Mouse (Mus musculus) heart, embryonic 16.5 days (tissue): ENCODE measurements around the gene Kat6b. TPM values are rescaled to one million over a fixed set of nuclear protein-coding genes. Genes with fewer than 3 reads are reported as not detected.
A peak's percentile ranks its signal among the peaks of the same experiment; 100 is the strongest.

Experiments used
- ATAC-seq: fragments of 200-750 bp; cut with Nextera tagmentation; replicated peaks from 2 replicates; pipeline ENCODE4 v1.8.0; 2017; ENCODE audit warnings: moderate number of reproducible peaks; ENCODE audit not compliant: insufficient read depth, low FRiP score; ENCODE audit errors: extremely low read depth
- H3K27ac ChIP-seq: fragments of 300-500 bp; sonication (generic); 2 replicates; pipeline ENCODE4 v1.5.1; 2014; ENCODE audit warnings: mild to moderate bottlenecking, low read length, control low read depth, moderate library complexity
- H3K27me3 ChIP-seq: fragments of 300-500 bp; sonication (generic); 2 replicates; pipeline ENCODE4 v1.6.1; 2014; ENCODE audit warnings: low read length, mixed read lengths; ENCODE audit not compliant: control insufficient read depth, insufficient read depth
- H3K36me3 ChIP-seq: fragments of 300-500 bp; sonication (generic); 2 replicates; pipeline ENCODE4 v1.6.1; 2014; ENCODE audit not compliant: control insufficient read depth, insufficient read depth
- H3K4me1 ChIP-seq: fragments of 300-500 bp; sonication (generic); 2 replicates; pipeline ENCODE4 v1.6.1; 2014; ENCODE audit warnings: low read length, mixed read lengths; ENCODE audit not compliant: control insufficient read depth, insufficient read depth
- H3K4me2 ChIP-seq: fragments of 300-500 bp; sonication (generic); 2 replicates; pipeline ENCODE4 v1.6.1; 2014; ENCODE audit warnings: low read depth, mild to moderate bottlenecking, control low read depth, low read length
- H3K4me3 ChIP-seq: fragments of 300-500 bp; sonication (generic); 2 replicates; pipeline ENCODE4 v1.5.1; 2014; ENCODE audit warnings: mild to moderate bottlenecking, control low read depth, low read length
- H3K9ac ChIP-seq: fragments of 300-500 bp; sonication (generic); 2 replicates; pipeline ENCODE4 v1.6.1; 2014; ENCODE audit warnings: low read length, control low read depth
- H3K9me3 ChIP-seq: fragments of 300-500 bp; sonication (generic); replicated peaks from 2 replicates; pipeline ENCODE4 v1.6.1; 2016; ENCODE audit warnings: low read length; ENCODE audit not compliant: control insufficient read depth
- WGBS: fragments of 180-500 bp; shearing (Covaris S2); extraction: QIAGEN DNeasy Blood & Tissue Kit; methylation state at CpG from one replicate; pipeline ENCODE4 v1.1.7; 2014; 5-methylcytosine and 5-hydroxymethylcytosine counted together
- polyA plus RNA-seq: library from polyadenylated mRNA; unstranded; fragments of >200 nt; fragmentation: Nextera tagmentation; extraction: Ambion mirVana; gene quantifications from 2 replicates; pipeline ENCODE4 v1.2.1, GENCODE M21; 2015

Kat6b gene
- 9.4 and 10.2 TPM in 2 replicates for polyA plus RNA-seq

- 92% methylated on average over 7 of the region's 7 CpGs for WGBS
- H3K9me3 ChIP-seq = peaks cover 3% of the 10 kb centered on the region; the same call in 1 of the 2 replicates
- no peak for ATAC-seq
- no peaks in the 10 kb centered on the region for H3K36me3 ChIP-seq
- no peak within 1 kb of the TSS for H3K9ac ChIP-seq
- H3K27ac ChIP-seq = no peak within 1 kb of the TSS
- no peak within 1 kb of the TSS for H3K4me3 ChIP-seq
- no peak within 1 kb of the TSS for H3K4me2 ChIP-seq
- H3K27me3 ChIP-seq = no peaks in the 10 kb centered on the region
- H3K4me1 ChIP-seq = no peaks in the 10 kb centered on the region
Observed at GRCm38 (mm10) chr14:21481231-21481630, at the start of gene Kat6b. Kat6b (plus strand) TSS chr14:21481434.

GRCm38 (mm10) chr14:21433415-21433814, 47.8 kb upstream of the Kat6b start:
- H3K27ac ChIP-seq = no peak overlapping the region
- no peak overlapping the region for H3K4me3 ChIP-seq
- H3K36me3 ChIP-seq = no peaks in the 10 kb centered on the region
- no peaks in the 10 kb centered on the region for H3K27me3 ChIP-seq
- ATAC-seq = no peak
- H3K4me1 ChIP-seq = peaks cover 15% of the 10 kb centered on the region
- WGBS = 72% methylated on average over 4 of the region's 4 CpGs
- H3K4me2 ChIP-seq = no peak overlapping the region
- H3K9me3 ChIP-seq = no peaks in the 10 kb centered on the region; the same call in 1 of the 2 replicates
- H3K9ac ChIP-seq = no peak overlapping the region

GRCm38 (mm10) chr14:21433995-21434394, 47.2 kb upstream of the Kat6b start:
- Histone ChIP-seq H3K4me1 (peaks cover 20% of the 10 kb centered on the region), H3K27ac (0 out of 2 replicates have a peak overlapping the region, but pooled peaks have one; percentile 34), H3K9ac (no peak overlapping the region), H3K27me3 (no peaks in the 10 kb centered on the region), H3K4me3 (no peak overlapping the region), H3K4me2 (no peak overlapping the region), H3K36me3 (no peaks in the 10 kb centered on the region), H3K9me3 (no peaks in the 10 kb centered on the region; the same call in 1 of the 2 replicates)
- ATAC-seq = no peak
- 73% methylated on average over 5 of the region's 5 CpGs for WGBS

- H3K4me3 ChIP-seq = no peak overlapping the region
- ATAC-seq = no peak
- 0 out of 2 replicates have a peak overlapping the region, but pooled peaks have one; percentile 7 for H3K4me2 ChIP-seq
- peaks cover 21% of the 10 kb centered on the region for H3K4me1 ChIP-seq
- no peaks in the 10 kb centered on the region; the same call in 1 of the 2 replicates for H3K9me3 ChIP-seq
- no peak overlapping the region for H3K9ac ChIP-seq
- no peaks in the 10 kb centered on the region for H3K36me3 ChIP-seq
- WGBS = 23% methylated on average over 9 of the region's 9 CpGs
- no peaks in the 10 kb centered on the region for H3K27me3 ChIP-seq
- peak overlapping the region; percentile 41 for H3K27ac ChIP-seq
Observed at GRCm38 (mm10) chr14:21434686-21435085, 46.5 kb upstream of the Kat6b start.

GRCm38 (mm10) chr14:21439785-21440184, 41.4 kb upstream of the Kat6b start:
- Histone ChIP-seq H3K4me3 (no peak overlapping the region), H3K9me3 (no peaks in the 10 kb centered on the region), H3K4me2 (no peak overlapping the region), H3K9ac (no peak overlapping the region), H3K4me1 (peaks cover 18% of the 10 kb centered on the region), H3K36me3 (0 out of 2 replicates have a peak, but pooled peaks cover 3% of the 10 kb centered on the region), H3K27me3 (no peaks in the 10 kb centered on the region), H3K27ac (no peak overlapping the region)
- 22% methylated on average over 4 of the region's 4 CpGs for WGBS
- ATAC-seq = no peak; the same call in 1 of the 2 replicates

- Histone ChIP-seq H3K9ac (no peak overlapping the region), H3K27me3 (no peaks in the 10 kb centered on the region), H3K4me1 (peaks cover 15% of the 10 kb centered on the region), H3K4me3 (no peak overlapping the region), H3K36me3 (0 out of 2 replicates have a peak, but pooled peaks cover 3% of the 10 kb centered on the region), H3K27ac (no peak overlapping the region), H3K9me3 (no peaks in the 10 kb centered on the region), H3K4me2 (no peak overlapping the region)
- WGBS = 90% methylated on average over 2 of the region's 2 CpGs
- ATAC-seq = no peak
Observed at GRCm38 (mm10) chr14:21440526-21440925, 40.7 kb upstream of the Kat6b start.

GRCm38 (mm10) chr14:21441772-21442533, 39.3 kb upstream of the Kat6b start:
- Histone ChIP-seq H3K4me3 (no peak overlapping the region), H3K27me3 (no peaks in the 10 kb centered on the region), H3K9me3 (no peaks in the 10 kb centered on the region), H3K9ac (no peak overlapping the region), H3K36me3 (0 out of 2 replicates have a peak, but pooled peaks cover 3% of the 10 kb centered on the region), H3K4me2 (no peak overlapping the region), H3K27ac (no peak overlapping the region), H3K4me1 (peaks cover 15% of the 10 kb centered on the region)
- WGBS = 74% methylated on average over 10 of the region's 10 CpGs
- ATAC-seq = no peak

GRCm38 (mm10) chr14:21452581-21452980, 28.7 kb upstream of the Kat6b start:
- no peak overlapping the region for H3K4me2 ChIP-seq
- no peak overlapping the region for H3K27ac ChIP-seq
- H3K4me3 ChIP-seq = no peak overlapping the region
- no peaks in the 10 kb centered on the region for H3K27me3 ChIP-seq
- WGBS = 60% methylated on average over 4 of the region's 4 CpGs
- no peak overlapping the region for H3K9ac ChIP-seq
- H3K36me3 ChIP-seq = 0 out of 2 replicates have a peak, but pooled peaks cover 2% of the 10 kb centered on the region
- H3K9me3 ChIP-seq = no peaks in the 10 kb centered on the region
- ATAC-seq = no peak; the same call in 1 of the 2 replicates
- H3K4me1 ChIP-seq = peaks cover 5% of the 10 kb centered on the region; the same call in 1 of the 2 replicates

GRCm38 (mm10) chr14:21453896-21454295, 27.3 kb upstream of the Kat6b start:
- H3K9ac ChIP-seq = no peak overlapping the region
- H3K36me3 ChIP-seq = 0 out of 2 replicates have a peak, but pooled peaks cover 2% of the 10 kb centered on the region
- ATAC-seq = no peak
- H3K27me3 ChIP-seq = no peaks in the 10 kb centered on the region
- 55% methylated on average over 2 of the region's 2 CpGs for WGBS
- no peak overlapping the region for H3K4me2 ChIP-seq
- no peaks in the 10 kb centered on the region for H3K9me3 ChIP-seq
- peaks cover 5% of the 10 kb centered on the region; the same call in 1 of the 2 replicates for H3K4me1 ChIP-seq
- H3K4me3 ChIP-seq = no peak overlapping the region
- no peak overlapping the region for H3K27ac ChIP-seq
